Mouse (Mus musculus) thymus, adult 2 months (tissue): Measurements from ENCODE around the gene Cog6.

Experiments
- CTCF ChIP-seq: fragments of 200-500 bp; IDR thresholded peaks from 2 replicates; pipeline ENCODE4 v1.5.1; 2012; ENCODE audit warnings: mild to moderate bottlenecking, control low read depth, low read length, moderate library complexity, borderline replicate concordance; ENCODE audit not compliant: control insufficient read depth, poor library complexity, insufficient read depth; ENCODE audit errors: extremely low read depth
- POLR2A ChIP-seq: fragments of 200-500 bp; IDR thresholded peaks from 2 replicates; pipeline ENCODE4 v1.6.1; 2012; ENCODE audit warnings: mild to moderate bottlenecking, low read length, control low read depth, moderate library complexity; ENCODE audit not compliant: control insufficient read depth, poor library complexity, insufficient read depth; ENCODE audit errors: extremely low read depth

- TF ChIP-seq CTCF (0 out of 2 replicates have a peak, but pooled peaks have one; percentile 52), POLR2A (no peak)
Measured at GRCm38 (mm10) chr3:52994666-52995065, 22.4 kb downstream of the Cog6 start.
